Mouse (Mus musculus) C2C12 (cell line): Measurements from ENCODE around the gene Ghr. TPM values are rescaled to one million over a fixed set of nuclear protein-coding genes. Genes with fewer than 3 reads are reported as not detected.
A peak's percentile ranks its signal among the peaks of the same experiment; 100 is the strongest.

ENCODE experiments used
- H3K27me3 ChIP-seq: one replicate; pipeline ENCODE4 v1.6.1; 2011; ENCODE audit not compliant: control insufficient read depth, insufficient read depth, insufficient read length
- H3K36me3 ChIP-seq: one replicate; pipeline ENCODE4 v1.6.1; 2011; ENCODE audit not compliant: control insufficient read depth, insufficient read depth
- H3K4me3 ChIP-seq: one replicate; pipeline ENCODE4 v1.5.1; 2011; ENCODE audit warnings: mild to moderate bottlenecking, control low read depth; ENCODE audit not compliant: poor library complexity, insufficient read depth, severe bottlenecking
- H3K79me2 ChIP-seq: one replicate; pipeline ENCODE4 v1.6.1; 2011; ENCODE audit not compliant: control insufficient read depth, insufficient read depth
- H3K79me3 ChIP-seq: one replicate; pipeline ENCODE4 v1.6.1; 2011; ENCODE audit warnings: low read depth, control low read depth
- H3ac ChIP-seq: one replicate; pipeline ENCODE3; 2011; ENCODE audit warnings: low read depth; ENCODE audit not compliant: control insufficient read depth, insufficient read length
- CEBPB ChIP-seq: IDR thresholded peaks from one replicate; pipeline ENCODE4 v1.6.1; 2011; ENCODE audit warnings: low read depth, mild to moderate bottlenecking, control low read depth, moderate library complexity
- CTCF ChIP-seq: IDR thresholded peaks from one replicate; pipeline ENCODE4 v1.5.1; 2011; ENCODE audit not compliant: control insufficient read depth, insufficient read depth, insufficient read length
- FOSL1 ChIP-seq: IDR thresholded peaks from one replicate; pipeline ENCODE4 v1.8.0; 2011; ENCODE audit warnings: mild to moderate bottlenecking, low read length; ENCODE audit not compliant: poor library complexity, insufficient read depth, severe bottlenecking
- MAX ChIP-seq: IDR thresholded peaks from one replicate; pipeline ENCODE4 v1.6.1; 2011; ENCODE audit warnings: mild to moderate bottlenecking, control low read depth
- MYOD1 ChIP-seq: IDR thresholded peaks from one replicate; pipeline ENCODE4 v1.6.1; 2011; ENCODE audit warnings: low read depth; ENCODE audit not compliant: control insufficient read depth, insufficient read length
- MYOG ChIP-seq: IDR thresholded peaks from one replicate; pipeline ENCODE4 v1.6.1; 2011; ENCODE audit not compliant: control insufficient read depth, insufficient read length; ENCODE audit errors: extremely low read depth
- USF1 ChIP-seq: IDR thresholded peaks from one replicate; pipeline ENCODE4 v1.6.1; 2011; ENCODE audit warnings: low read depth, mild to moderate bottlenecking, control low read depth, moderate library complexity
- polyA plus RNA-seq: library from polyadenylated mRNA; unstranded; fragments of >200 nt; fragmentation: generic; extraction: Trizol; gene quantifications from one replicate; pipeline ENCODE4 v1.2.1, GENCODE M21; 2012; ENCODE audit warnings: missing spikeins

The Ghr gene
- polyA plus RNA-seq, 1 experiment = 10.6 TPM

DNA sequence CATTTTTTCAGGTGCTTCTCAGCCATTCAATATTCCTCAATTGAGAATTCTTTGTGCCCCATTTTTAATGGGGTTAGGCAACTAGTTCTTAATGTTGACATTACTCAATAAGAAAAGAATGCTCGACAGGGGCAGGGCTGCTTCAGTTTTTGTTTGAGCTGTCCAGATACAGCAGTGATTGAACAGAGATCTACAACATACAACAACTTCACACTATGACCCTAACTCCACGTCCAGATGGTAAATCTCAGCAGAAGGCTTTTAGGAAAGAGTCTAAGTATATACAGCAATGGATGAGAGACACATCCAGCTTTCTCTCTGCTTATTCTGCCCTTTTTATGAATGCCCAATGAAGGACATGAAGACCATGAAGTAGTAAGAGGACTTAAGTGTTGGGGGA lies 199.5 kb downstream of the Ghr start:
- Histone ChIP-seq H3K79me2 (no peaks in the 10 kb centered on the region), H3K27me3 (no peaks in the 10 kb centered on the region), H3K79me3 (no peaks in the 10 kb centered on the region), H3K4me3 (no peak overlapping the region), H3K36me3 (no peaks in the 10 kb centered on the region), H3ac (no peak overlapping the region)
- TF ChIP-seq MYOG (no peak), MAX (no peak), CEBPB (no peak), MYOD1 (no peak), USF1 (no peak), FOSL1 (no peak), CTCF (no peak)

DNA sequence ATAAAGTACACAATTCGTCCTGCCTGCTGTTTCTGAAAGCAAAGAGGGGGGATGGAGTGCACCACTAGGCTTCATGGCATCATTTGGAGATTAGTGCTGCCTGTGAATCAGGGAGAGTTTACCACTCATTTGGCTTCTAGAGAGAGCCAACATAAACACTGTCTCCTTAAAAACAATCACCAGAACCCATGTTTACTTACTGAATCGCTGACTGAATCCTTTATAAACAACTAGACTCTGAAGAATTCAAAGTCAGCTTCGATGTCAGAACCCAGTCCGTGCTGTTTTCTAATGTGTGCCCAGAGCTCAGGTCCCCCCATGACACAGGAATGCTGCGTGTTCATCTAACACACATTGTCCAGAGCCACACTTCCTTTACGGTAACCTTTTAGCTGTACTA lies 201.9 kb downstream of the Ghr start:
- H3K4me3 ChIP-seq = no peak overlapping the region
- no peaks in the 10 kb centered on the region for H3K36me3 ChIP-seq
- no peaks in the 10 kb centered on the region for H3K27me3 ChIP-seq
- no peaks in the 10 kb centered on the region for H3K79me2 ChIP-seq
- no peak for TF ChIP-seq MAX
- no peak overlapping the region for H3ac ChIP-seq
- no peaks in the 10 kb centered on the region for H3K79me3 ChIP-seq

DNA sequence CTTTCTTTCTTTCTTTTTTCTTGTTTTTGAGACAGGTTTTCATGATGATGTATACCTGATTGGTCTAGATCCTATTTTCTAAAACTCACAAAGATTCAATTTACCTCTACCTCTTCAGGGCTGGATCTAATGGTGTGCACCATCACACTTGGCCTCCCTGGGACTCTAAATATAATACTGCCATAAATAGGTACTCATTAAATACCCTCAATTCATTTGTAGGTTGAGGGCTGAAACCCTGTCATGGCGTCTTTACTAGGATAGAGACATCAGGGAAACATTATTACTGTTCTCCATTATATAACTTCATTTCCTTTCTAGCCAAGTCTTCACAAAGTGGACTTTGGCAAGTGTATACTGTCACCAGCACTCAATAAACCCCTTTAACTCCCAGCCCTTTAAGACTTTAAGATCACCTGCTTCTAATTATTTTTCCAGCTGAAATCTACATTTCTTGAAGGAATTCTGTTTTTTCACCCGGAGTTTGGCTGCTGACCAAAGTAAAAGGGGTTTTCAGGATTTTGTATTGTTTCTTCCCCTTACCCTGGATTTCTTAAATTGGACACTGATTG lies 214.9 kb downstream of the Ghr start:
- no peaks in the 10 kb centered on the region for H3K27me3 ChIP-seq
- H3K4me3 ChIP-seq = no peak overlapping the region
- H3K36me3 ChIP-seq = no peaks in the 10 kb centered on the region
- TF ChIP-seq CTCF (no peak), MYOG (no peak), CEBPB (no peak), MAX (no peak), USF1 (no peak), MYOD1 (no peak), FOSL1 (no peak)
- no peak overlapping the region for H3ac ChIP-seq
- no peaks in the 10 kb centered on the region for H3K79me3 ChIP-seq
- H3K79me2 ChIP-seq = no peaks in the 10 kb centered on the region

DNA sequence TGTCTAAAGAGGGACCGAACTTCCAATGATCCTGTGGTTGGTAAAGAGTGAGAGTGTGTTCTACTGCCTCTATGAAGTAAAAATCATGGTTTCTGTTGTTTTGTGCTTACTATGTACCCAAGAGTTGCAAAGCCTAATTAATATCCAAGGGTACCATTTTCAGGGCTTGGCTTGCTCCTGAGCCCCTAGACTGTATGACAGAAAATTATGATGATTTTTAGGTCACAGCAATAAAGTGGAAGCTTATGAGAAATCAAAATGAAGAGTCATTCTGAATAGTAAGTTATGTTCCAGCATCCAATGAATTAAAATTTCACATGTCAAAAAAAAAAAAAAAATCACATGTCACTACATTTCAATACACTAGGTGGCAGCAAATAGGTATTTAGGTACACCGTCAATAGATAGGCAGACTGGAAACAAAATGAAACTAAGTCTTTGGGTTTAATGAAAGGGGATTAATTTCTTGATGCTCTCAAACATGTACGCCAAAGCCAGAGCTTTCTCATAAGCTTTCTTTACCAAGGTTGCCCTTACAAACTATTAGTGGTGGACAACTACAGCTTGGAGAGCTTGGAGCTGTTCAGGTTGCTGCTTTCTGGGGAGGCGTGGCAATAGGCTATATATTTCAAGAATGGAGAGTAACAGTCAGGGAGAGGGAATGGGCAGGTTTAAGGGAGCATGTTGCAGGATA lies 227.1 kb downstream of the Ghr start:
- peak; percentile 4 for TF ChIP-seq USF1
- no peak for TF ChIP-seq MAX
- H3K4me3 ChIP-seq = no peak overlapping the region
- H3K79me2 ChIP-seq = no peaks in the 10 kb centered on the region
- H3K36me3 ChIP-seq = no peaks in the 10 kb centered on the region
- H3K79me3 ChIP-seq = no peaks in the 10 kb centered on the region
- peak overlapping the region; percentile 45 for H3ac ChIP-seq
- H3K27me3 ChIP-seq = no peaks in the 10 kb centered on the region

GRCm38 (mm10) chr15:3353696-3354095 lies 229.6 kb downstream of the Ghr start:
- H3K79me2 ChIP-seq = no peaks in the 10 kb centered on the region
- no peaks in the 10 kb centered on the region for H3K79me3 ChIP-seq
- TF ChIP-seq USF1 (no peak), FOSL1 (no peak), MAX (no peak), CTCF (no peak), CEBPB (no peak), MYOG (no peak), MYOD1 (no peak)
- no peak overlapping the region for H3ac ChIP-seq
- H3K4me3 ChIP-seq = no peak overlapping the region
- H3K27me3 ChIP-seq = no peaks in the 10 kb centered on the region
- H3K36me3 ChIP-seq = no peaks in the 10 kb centered on the region

DNA sequence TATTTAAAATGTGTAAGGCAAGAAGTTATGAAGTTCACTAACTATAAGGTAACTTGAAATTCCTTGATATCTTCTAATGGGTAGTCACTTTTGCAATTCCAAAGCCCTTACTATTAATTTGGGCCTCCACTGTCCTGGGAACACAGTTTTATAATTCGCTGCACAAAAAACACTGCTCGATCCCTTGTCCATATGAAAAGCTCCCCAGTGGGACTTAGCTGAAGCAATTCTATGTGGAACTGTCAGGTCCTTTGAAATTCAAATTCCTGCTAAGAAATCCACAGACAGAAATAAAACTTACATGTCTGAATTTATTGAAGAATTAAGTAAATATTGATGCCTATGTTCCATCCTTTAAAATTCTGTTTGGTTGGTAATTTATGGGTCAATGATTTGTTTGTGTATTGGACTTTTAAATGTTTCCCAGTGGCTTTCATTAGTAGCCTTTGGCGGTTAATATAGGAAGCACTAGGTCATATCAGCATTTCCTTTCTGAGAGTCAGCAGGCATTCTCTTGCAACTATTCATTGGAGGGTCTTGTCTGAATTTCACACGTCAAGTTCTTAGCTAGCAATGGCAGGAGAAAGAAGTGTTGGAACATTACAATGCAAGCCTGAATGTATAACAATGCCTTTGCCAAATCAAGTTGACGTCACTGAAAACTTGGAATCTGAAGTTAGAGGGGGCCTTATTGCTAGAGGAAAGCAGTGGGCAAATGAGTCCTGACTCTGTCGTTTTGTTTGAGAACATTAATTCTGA lies 233.8 kb downstream of the Ghr start:
- Histone ChIP-seq H3K36me3 (no peaks in the 10 kb centered on the region), H3K79me2 (no peaks in the 10 kb centered on the region), H3K4me3 (no peak overlapping the region), H3K27me3 (no peaks in the 10 kb centered on the region), H3ac (no peak overlapping the region), H3K79me3 (no peaks in the 10 kb centered on the region)
- TF ChIP-seq CEBPB = no peak
